ENCODE assay signal across 34 mouse cellular contexts in the genomic region with DNA sequence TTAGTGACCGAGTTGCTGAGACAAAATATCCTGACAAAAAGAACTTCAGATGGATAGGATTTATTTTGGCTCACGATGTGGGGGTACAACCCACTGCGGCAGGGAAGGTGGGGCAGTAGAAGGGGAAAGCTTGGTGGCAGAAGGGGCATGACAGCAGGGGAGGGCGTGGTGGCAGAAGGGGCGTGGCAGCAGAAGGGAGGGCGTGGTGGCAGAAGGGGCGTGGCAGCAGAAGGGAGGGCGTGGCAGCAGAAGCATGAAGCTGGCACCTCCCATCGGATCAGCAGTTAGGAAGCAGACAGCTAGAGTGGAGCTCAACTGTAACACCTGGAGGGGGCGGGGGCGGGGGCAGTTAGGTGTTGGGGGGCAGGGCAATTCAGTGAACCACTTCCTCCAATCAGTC. TPM values are rescaled to one million over a fixed set of nuclear protein-coding genes. Genes with fewer than 3 reads are reported as not detected.
DNase-seq lines count a peak whose midpoint lies in the region; ATAC-seq lines count a peak whose summit lies in the region.
"Had no signal": no experiment of that assay in that cellular context is flagged by ENCODE, and none has a peak within 500 bp of the region (broad histone marks: within the 10 kb centered on the region; RNA-seq: fewer than 3 reads in every experiment).

No protein-coding gene starts in this region.

- H3K9me3 ChIP-seq in megakaryocyte, embryonic 14.5 days: peaks cover 16% of the 10 kb centered on the region
- H3K9me3 ChIP-seq in kidney, embryonic 14.5 days (ENCODE audit: control insufficient read depth, low read length): no peaks in the 10 kb centered on the region
- H3K9me3 ChIP-seq: embryonic facial prominence, embryonic 12.5 days; embryonic facial prominence, embryonic 15.5 days; forebrain, embryonic 12.5 days; forebrain, embryonic 15.5 days; hindbrain, embryonic 10.5 days; hindbrain, embryonic 13.5 days had no signal

- no peak overlapping the region for H3K9ac ChIP-seq in kidney, embryonic 14.5 days (ENCODE audit: low read depth, low read length)
- H3K9ac ChIP-seq: embryonic facial prominence, embryonic 12.5 days; embryonic facial prominence, embryonic 15.5 days; forebrain, embryonic 12.5 days; forebrain, embryonic 15.5 days; hindbrain, embryonic 13.5 days had no signal

- H3K27me3 ChIP-seq in megakaryocyte, embryonic 14.5 days (replicated peaks): no peaks in the 10 kb centered on the region
- H3K27me3 ChIP-seq in kidney, embryonic 14.5 days (ENCODE audit: control insufficient read depth, insufficient read depth, low read length): no peaks in the 10 kb centered on the region
- H3K27me3 ChIP-seq: embryonic facial prominence, embryonic 12.5 days; embryonic facial prominence, embryonic 15.5 days; forebrain, embryonic 12.5 days; forebrain, embryonic 15.5 days; hindbrain, embryonic 13.5 days had no signal

- H3K36me3 ChIP-seq in megakaryocyte, embryonic 14.5 days (replicated peaks; ENCODE audit: low read length): no peaks in the 10 kb centered on the region
- H3K36me3 ChIP-seq in kidney, embryonic 14.5 days (ENCODE audit: control insufficient read depth, insufficient read depth, low read length): no peaks in the 10 kb centered on the region
- H3K36me3 ChIP-seq: embryonic facial prominence, embryonic 12.5 days; embryonic facial prominence, embryonic 15.5 days; forebrain, embryonic 12.5 days; forebrain, embryonic 15.5 days; hindbrain, embryonic 10.5 days; hindbrain, embryonic 13.5 days had no signal

- peak; percentile 35 for DNase-seq in thymus, postnatal 4 days
- no peak for DNase-seq in thymus, postnatal 10 days (ENCODE audit: low spot score in 2 of 2)
- peak; percentile 19 for DNase-seq in ZHBTc4 (ENCODE audit: low read depth, low spot score)
- DNase-seq in right cerebral cortex, postnatal 4 days: no peak
- DNase-seq: adrenal gland, adult 2 months; adrenal gland, postnatal 14 days; cerebellum, adult 11 months; cerebellum, adult 2 months; cerebellum, adult 9-11 months; cerebellum, postnatal 25 days; gastrocnemius, postnatal 10 days; gastrocnemius, postnatal 36 days; heart, postnatal 36 days had no signal

- H3K4me2 ChIP-seq in kidney, embryonic 14.5 days (replicated peaks; ENCODE audit: low read depth, low read length): no peak overlapping the region
- H3K4me2 ChIP-seq: embryonic facial prominence, embryonic 12.5 days; embryonic facial prominence, embryonic 15.5 days; forebrain, embryonic 12.5 days; forebrain, embryonic 15.5 days; heart, embryonic 11.5 days; hindbrain, embryonic 13.5 days had no signal

- no peaks in the 10 kb centered on the region for H3K4me1 ChIP-seq in megakaryocyte, embryonic 14.5 days
- H3K4me1 ChIP-seq in kidney, embryonic 14.5 days (ENCODE audit: control insufficient read depth, insufficient read depth, low read length): no peaks in the 10 kb centered on the region
- H3K4me1 ChIP-seq: embryonic facial prominence, embryonic 12.5 days; embryonic facial prominence, embryonic 15.5 days; forebrain, embryonic 12.5 days; forebrain, embryonic 15.5 days; hindbrain, embryonic 10.5 days; hindbrain, embryonic 13.5 days had no signal

- no peak; the same call in 1 of the 2 replicates for ATAC-seq in megakaryocyte, adult 5-6 weeks (ENCODE audit: poor library complexity, severe bottlenecking)
- no peak for ATAC-seq in kidney, embryonic 14.5 days (ENCODE audit: low FRiP score, low TSS enrichment)
- ATAC-seq: CD4-positive, CD25-positive, alpha-beta regulatory T cell, adult 4 months; forebrain, embryonic 15.5 days; hindbrain, embryonic 16.5 days had no signal

- 72% methylated on average over 11 of the region's 11 CpGs for WGBS in kidney, embryonic 14.5 days

- no peak overlapping the region for H3K27ac ChIP-seq in kidney, embryonic 14.5 days (ENCODE audit: low read depth, low read length)
- H3K27ac ChIP-seq: embryonic facial prominence, embryonic 12.5 days; embryonic facial prominence, embryonic 15.5 days; forebrain, embryonic 12.5 days; forebrain, embryonic 15.5 days; hindbrain, embryonic 10.5 days; hindbrain, embryonic 13.5 days had no signal

- H3K4me3 ChIP-seq in megakaryocyte, embryonic 14.5 days (replicated peaks): peak overlapping the region; percentile 30
- H3K4me3 ChIP-seq in kidney, embryonic 14.5 days (ENCODE audit: low read length): no peak overlapping the region
- H3K4me3 ChIP-seq: embryonic facial prominence, embryonic 12.5 days; embryonic facial prominence, embryonic 15.5 days; erythroblast, embryonic 14.5 days; forebrain, embryonic 12.5 days; forebrain, embryonic 15.5 days; hindbrain, embryonic 10.5 days; hindbrain, embryonic 13.5 days had no signal

RNA-seq across cellular contexts. Expression of gene Dynlrb2, which starts 46.2 kb away (rescaled TPM):
- polyA plus RNA-seq in megakaryocyte, embryonic 14.5 days (2012; ENCODE audit: insufficient read depth, low replicate concordance): not detected in 2 replicates
- total RNA-seq in megakaryocyte, adult 5-6 weeks (2015): not detected in 2 replicates
- not detected in 2 replicates for total RNA-seq in megakaryocyte, adult 5-6 weeks (2017)
- polyA plus RNA-seq in kidney, embryonic 14.5 days (2014; fragmentation: Nextera tagmentation; extraction: Ambion mirVana): 1.3 TPM in 1 of 2 replicates, not detected in the other
- total RNA-seq: adrenal gland, adult 2 months; adrenal gland, postnatal 14 days; common myeloid progenitor, adult 5-6 weeks; ES-E14; gastrocnemius, adult 18-20 months; gastrocnemius, postnatal 10 days; gastrocnemius, postnatal 36 days; granulocyte monocyte progenitor cell, adult 5-6 weeks; heart, adult 8-10 months; heart, postnatal 36 days had no signal
- polyA plus RNA-seq: adrenal gland, adult 2 months; C2C12; CD4-positive, CD25-positive, alpha-beta regulatory T cell, adult 4 months; erythroblast, embryonic 14.5 days; heart, embryonic 11.5 days; heart, embryonic 14.5 days; heart, postnatal 0 days had no signal

Comparison
In these comparisons a context has a peak if more than half of its experiments do, and no peak if none do; other contexts are left out.
1. DNase-seq: peak in thymus, postnatal 4 days (single experiment) and ZHBTc4 (single experiment); none in thymus, postnatal 10 days (0 of 2) and right cerebral cortex, postnatal 4 days (single experiment).